Mouse (Mus musculus) granulocyte monocyte progenitor cell, adult 5-6 weeks (primary cell): ENCODE data around the gene Cckar. TPM values are rescaled to one million over a fixed set of nuclear protein-coding genes. Genes with fewer than 3 reads are reported as not detected.
A peak's percentile ranks its signal among the peaks of the same experiment; 100 is the strongest.

Source experiments
- ATAC-seq: replicated peaks from 2 replicates; pipeline ENCODE4 v1.8.0; 2016; ENCODE audit warnings: mild to moderate bottlenecking, moderate TSS enrichment, inconsistent platforms; ENCODE audit not compliant: poor library complexity, severe bottlenecking
- total RNA-seq, 2 experiments: library from RNA; stranded (forward) in 1 of 2; stranded (reverse) in 1 of 2; fragments of 200-712, 200-1000 nt in 1 of 2; fragments of >200 nt in 1 of 2; fragmentation: Nextera tagmentation in 1 of 2; gene quantifications; 2 replicates each; pipeline ENCODE4 v1.2.3; 2014 to 2017

The Cckar gene
- not detected in 2 replicates for total RNA-seq (2014; fragmentation: Nextera tagmentation)
- not detected in 2 replicates for total RNA-seq (2017)

DNA sequence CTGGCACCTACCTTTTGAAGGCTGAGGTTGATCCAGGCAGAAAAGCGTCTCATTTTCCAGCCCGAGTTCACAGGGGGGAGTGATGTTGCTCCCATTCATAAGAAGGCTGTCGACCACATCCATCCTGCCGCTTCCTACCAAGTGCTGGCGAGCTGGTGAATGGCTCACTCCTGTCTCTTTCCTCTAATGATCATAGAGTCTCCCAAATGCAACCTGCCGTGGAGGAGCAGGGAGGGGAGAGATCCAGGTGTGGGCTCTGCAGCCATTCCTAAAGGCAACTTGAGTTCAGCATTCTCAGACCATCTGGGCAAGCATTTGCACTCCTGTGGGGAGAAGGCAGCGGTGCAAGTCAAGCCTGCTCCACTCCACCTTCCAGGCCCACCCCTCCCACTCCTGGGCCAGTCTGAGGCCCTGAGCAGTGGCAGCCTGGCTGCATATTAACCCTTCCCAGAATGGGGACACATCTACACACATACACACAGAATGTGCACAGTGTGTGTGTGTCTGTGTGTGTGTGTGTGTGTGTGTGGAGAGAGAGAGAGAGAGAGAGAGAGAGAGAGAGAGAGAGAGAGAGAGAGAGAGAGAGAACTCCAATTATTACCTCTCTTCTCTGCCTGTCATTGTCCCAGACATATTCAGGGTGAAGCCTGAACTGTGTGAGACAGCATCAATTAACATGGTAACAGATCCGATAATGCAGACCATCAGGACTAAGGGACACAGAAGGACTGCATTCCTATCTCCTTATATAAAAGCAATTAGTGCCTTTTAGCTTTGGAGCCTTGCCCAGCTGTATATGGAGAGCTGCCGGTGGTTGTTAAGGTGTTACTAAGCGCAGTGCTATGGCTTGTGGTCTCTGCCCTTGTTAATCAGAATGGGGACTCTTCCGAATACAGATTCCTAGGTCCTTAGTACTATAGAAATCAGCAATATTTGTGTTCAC, at the start of gene Cckar:
Gene Cckar (minus strand): TSS at position 471 of the 943 bp plus-strand sequence.
- no peak for ATAC-seq

DNA sequence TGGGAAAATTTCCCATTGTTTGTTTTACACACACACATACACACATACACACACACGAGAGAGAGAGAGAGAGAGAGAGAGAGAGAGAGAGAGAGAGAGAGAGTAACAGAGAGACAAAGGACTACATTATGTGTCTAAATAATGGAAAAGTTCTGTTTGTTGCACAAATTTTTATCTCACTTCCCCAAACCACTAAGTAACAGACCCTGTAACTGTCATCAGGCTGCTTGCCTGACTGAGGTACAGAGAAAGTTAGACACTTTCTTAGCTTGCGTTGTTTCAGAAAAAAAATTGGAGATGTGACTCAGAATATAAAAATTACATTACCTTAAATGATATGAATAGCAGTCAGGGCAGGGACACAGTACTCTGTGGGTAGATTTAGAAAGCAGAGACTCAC, 36.6 kb upstream of the Cckar start:
- ATAC-seq, result peak; percentile 87

DNA sequence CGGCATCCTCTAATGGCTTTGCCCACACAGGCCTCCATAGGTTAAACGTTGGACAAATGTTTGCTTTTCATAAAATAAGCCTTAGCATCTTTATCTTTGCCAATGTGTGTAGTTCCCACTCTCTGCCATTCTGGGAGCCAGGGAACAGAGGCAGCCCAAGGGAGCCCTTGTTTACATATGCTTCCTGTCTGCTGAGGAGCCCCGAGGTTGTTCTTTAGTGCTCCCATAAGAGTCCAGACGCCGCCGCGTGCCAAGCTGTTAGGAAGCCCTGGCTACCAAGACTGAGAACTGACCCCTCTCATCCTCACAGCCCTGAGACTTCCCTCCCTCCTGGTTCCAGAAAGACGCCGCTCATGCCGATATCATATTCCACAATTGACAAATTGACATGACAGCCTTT, 25.4 kb upstream of the Cckar start:
- no peak for ATAC-seq

DNA sequence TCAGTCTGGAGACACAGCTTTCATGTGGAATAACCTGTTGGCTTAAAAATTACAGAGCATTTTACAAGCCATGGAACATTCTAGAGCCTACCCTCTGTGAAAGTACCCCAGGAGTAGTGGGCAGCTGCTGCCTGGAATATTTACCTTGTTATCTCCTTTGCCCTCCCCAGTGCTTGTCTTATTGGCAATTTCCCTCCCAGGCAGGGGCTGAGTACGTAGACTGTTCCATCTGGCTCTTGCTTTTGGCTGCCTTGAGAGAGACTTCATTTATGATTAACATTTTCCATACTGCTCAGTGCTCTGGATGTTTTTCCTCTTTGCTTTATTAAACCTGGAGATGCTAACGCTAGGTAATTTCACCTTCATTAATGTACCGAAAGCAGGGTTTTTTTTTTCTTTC, 20.1 kb upstream of the Cckar start:
- ATAC-seq, result no peak

DNA sequence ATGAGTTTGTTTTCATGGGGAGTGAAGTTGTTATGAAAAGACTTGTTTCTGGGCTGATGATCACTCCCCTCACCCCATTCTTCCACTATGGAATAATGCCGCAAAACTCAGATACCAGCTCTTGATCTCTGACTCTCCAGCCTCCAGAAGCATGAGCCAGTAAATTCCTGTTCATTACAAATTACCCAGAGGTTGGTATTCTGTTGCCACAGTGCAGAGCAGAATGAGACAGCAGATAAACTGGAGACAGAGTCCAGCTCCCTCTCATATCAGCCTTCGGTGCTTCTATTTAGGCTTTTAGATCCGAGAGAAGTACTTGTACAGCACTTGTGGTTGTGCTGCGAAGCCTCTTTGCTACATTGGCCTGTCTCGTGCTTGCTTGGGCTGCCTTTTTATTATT, 18.5 kb upstream of the Cckar start:
- no peak for ATAC-seq

DNA sequence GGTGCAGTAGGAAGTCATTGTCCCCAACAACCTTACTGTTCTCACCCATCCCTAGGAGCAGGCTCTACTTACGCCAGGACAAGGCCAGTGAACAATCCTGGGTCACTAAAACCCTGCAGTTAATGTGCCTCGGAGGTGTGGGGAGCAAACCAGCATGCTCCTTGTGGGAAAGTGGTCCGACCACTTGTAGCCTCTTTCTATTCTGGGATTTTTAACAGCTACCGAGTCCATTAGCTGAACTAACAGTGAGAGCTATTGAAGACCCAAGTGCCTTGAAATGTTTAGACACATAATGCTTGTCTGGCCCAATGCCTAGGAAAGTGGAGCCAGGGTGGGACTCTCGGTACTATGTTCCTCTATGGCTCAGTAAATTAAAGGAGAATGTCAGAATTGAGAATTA, 9.0 kb upstream of the Cckar start:
- no peak for ATAC-seq

DNA sequence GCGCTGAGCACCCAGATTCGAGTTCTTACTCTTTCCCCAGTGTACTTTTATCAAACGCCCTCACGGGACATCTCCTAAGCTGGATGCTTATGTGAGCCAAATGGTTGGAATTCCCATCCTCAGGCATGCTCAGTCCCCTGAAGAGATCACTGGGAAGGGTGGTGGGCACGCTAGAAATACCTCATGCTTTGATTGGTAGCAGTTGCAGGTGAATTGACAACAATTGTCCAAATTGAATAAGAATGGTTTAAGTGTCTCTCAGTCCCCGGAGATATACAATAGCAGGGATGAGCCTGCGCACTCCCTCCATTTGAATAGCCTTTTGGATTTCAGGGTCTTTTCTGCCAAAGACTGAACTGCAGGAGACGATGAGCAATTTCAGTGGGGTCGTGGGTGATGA, 3.8 kb upstream of the Cckar start:
- no peak for ATAC-seq

DNA sequence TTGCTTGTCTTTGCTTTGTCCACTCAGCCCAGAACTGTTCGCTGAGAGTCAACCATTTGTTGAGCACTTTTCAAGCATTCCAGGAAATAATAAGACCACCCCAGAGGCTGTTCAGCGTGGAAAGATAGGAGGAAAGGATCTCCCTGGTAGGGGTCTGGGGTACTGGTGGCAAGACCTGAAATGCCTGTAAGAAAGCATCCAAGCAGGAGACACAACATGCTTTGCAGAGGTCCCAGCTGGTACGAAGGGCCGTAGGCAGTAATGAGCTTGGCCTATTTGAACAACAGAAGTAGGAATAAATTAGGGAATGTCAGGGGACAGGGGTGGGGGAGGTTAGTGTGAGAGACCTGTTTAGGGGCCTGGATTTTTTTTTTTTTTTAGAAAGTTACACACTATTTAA, 686 bp upstream of the Cckar start:
- ATAC-seq, result no peak

DNA sequence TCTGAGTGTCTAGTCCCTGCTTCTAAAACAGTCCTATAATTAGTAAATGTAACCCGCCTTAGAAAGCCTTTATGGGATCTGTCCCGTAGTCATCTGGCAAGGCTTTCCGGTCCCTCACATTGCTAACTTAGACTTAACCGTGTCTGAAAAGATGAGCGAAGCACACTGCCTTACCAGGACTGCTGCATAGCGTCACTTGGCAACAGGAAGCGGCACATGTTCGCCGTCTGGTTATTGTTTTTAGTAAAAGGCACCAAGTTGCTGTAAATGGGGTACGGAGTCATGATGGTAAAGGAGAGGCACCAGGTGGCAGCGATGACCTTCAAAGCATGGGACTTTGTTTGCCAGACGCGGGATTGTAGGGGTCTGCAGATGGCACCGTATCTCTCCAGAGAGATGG, 4.8 kb downstream of the Cckar start:
- no peak for ATAC-seq

DNA sequence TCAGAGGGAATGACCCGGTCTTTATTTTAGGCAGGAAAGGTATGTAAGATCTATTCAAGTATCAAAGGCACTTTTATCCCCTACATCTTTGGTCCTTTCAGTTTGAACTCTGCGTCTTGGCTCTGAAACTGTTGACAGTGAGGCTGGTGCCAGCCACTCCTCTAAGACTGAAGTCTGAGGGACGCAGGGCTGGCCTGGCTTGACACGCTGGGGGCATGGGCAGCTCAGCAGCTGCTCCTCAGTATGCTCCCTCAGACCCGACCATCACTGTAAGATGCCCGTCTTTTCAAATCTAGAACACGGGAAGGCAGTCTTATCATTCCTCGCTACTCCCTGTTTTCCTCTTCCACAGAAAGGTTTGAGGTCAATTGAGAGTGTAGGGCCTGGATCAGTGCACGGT, 9.7 kb downstream of the Cckar start:
- ATAC-seq, result no peak

DNA sequence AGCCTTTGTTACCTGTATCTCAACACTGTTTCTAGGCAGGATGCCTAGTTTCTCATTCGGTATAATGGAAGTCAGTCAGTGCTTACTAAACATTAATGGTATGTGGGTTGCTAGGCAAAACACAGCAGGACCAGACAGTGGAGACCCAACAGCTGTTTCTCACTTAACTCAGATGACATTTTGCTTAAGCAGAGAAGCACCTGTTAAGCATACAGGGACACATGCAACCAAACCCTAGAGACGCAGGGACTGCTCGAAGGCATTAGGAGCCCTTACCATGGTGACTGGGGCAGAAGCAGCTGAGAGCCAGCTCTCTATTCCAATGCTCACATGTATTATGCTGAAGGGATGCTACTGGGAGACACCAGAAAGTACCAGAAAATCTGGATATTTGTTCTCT, 10.8 kb downstream of the Cckar start:
- no peak for ATAC-seq

DNA sequence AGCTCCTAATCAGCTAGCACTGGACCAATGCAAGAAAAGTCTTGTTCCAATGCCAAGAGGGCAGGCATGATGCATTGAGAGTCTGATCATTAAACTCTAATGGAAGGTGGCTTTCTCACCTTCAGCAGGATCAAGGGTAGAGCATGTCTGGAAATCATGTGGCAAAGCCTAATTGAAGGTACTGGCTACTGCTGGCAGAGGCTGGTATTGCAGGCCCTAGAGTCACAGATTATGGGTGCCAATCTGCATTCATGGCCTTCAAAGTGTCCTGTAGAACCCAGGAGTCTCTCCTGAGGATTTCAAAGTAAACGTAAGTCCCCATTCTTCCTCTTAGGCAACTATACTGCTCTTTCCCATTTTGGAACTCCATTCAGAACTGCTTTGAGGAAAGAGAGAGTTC, 14.8 kb downstream of the Cckar start:
- no peak for ATAC-seq

DNA sequence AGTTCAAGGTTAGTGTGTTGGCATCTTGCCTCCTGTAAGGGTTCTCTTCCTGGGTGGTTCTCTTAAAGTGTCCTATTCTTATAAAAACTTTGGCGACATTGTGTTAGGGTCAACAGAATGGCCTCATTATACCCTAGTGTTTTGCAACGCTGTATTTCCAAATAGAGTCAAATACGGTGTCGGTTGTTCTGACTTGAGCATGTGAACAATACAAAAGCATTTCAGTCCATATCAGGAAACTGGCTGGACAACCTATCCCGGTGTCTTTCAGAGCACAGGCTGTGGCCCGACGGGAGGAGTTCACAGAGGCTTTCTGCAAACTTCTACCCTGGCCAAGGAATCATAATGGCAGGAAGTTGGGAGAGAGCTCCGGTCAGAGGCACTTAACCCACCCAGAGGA, 15.4 kb downstream of the Cckar start:
- no peak for ATAC-seq

DNA sequence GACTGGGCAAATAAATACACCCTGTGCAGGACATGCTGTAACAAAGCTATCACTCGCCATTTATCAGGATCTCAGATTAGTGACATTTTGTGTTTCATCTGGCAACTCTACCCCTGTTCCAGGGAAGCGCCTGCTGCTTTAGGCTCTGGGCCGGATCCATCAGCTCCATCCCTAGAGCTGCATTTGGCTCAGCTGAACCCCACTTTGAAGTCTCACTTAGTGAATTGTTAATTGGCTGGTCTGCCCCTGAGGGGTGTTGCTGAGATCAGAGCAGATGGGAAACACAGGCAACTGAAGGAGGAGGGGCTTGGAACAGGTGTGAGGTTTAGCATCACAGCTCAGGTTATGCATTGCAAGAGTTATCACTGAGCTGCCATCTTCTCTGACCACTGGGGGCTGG, 15.9 kb downstream of the Cckar start:
- ATAC-seq, result no peak

DNA sequence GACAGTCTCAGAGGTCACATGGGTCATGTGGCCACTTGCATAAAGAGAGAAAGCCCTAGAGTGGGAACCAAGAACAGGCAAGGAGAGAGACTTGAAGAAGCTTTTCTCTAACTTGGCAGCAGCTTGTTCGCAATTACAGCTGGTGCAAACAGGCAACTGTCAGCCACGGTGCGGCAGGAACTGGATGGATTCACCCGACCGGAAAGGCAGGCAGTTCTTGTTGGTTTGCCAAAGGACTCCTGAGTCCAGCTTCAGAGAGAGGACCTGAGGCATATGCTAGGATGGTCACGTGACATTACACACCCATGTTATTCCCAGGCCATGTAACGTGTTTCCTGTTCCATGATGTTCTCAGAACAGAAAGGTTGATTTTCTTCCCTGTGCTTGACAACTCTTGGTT, 19.2 kb downstream of the Cckar start:
- no peak for ATAC-seq

DNA sequence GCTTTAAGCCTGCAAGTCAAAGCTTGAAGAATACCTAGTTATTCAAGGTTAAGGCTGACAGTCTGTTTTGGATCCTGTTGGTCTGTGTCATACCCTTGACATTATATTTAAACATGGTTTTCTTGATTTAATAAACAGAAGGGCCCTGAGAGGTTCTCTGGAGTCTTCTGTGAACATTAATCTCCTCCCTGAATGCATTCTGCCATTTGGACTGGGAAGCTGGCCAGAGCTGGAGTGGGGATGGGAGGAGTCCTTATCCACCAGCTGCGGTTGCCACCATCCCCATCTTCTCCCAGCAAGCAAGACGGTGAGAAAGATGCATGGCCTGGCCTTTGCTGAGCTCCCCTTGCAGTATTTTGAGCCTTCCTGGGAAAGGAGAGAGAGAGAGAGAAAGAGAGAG, 21.1 kb downstream of the Cckar start:
- ATAC-seq, result no peak

DNA sequence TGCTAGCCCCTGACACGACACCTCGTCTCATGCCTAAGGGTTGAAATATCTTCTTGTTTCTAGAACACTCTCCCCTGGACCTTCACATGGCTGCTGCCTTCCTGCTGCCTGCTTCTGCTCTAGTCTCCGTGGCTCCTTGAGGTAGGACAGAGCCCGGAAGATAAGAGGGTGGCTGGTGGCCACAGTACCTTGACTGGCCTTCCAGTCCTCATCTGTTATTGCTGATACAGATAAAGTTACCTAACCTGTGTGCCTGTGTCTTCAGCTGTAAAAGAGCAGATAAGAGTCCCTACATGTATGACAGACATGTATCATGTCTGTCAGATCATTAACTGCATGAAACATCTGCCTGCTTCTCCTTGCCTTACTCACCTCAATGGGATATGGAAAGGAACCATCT, 21.9 kb downstream of the Cckar start:
- ATAC-seq, result no peak

DNA sequence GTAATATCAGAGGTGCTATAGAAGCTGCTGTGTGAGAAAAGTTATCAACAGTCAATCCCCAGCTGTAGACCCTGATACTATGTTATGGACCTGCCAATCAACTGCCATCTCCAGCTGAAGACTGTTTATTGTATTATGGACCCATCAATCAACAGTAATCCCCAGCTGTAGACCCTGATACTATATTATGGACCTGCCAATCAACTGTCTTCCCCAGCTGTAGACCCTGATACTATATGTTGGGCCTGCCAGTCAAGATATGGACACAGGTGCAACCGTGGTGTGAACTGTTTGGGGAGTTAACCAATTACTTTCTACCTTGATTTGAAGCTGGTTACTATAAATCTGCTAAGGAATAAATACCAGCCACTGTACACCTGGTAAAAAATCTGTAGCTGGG, 23.1 kb downstream of the Cckar start:
- no peak for ATAC-seq

DNA sequence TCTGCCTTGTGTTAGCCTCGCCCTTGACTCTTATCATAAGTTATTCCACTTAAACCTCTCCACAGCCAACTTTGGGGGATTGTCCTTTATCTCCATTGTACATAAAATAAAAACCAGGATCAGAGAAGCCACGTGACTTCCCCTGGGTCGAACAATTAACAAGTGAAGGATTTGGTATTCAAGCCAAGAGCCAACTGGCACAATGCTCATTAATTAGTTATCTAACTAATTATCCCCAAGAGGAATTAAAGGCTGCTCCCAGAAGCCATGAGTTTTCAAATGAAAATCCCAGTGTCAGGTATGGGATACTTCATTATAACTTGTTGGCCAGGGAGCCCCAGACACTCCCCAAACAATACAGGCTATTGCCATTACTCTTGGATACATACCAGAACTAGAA, 23.6 kb downstream of the Cckar start:
- no peak for ATAC-seq

DNA sequence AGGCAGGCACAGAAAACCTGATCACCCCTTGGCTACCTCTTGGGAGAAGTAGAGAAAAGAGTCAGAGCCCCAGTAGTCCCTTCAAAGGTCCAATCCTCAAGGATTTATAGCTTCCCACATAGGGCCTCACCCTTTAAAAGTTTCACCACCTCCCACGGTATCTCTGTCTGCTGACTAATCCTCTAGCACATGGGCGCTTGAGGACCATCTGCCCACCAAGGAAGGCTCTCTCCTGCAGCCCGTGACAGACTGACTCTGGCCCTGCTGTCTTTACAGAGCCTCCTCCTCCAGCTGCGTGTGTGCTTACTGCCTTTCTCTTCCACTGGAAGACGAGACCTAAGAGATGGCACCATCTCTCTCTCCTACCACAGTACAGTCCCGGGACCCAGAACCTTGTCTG, 27.9 kb downstream of the Cckar start:
- ATAC-seq, result no peak

DNA sequence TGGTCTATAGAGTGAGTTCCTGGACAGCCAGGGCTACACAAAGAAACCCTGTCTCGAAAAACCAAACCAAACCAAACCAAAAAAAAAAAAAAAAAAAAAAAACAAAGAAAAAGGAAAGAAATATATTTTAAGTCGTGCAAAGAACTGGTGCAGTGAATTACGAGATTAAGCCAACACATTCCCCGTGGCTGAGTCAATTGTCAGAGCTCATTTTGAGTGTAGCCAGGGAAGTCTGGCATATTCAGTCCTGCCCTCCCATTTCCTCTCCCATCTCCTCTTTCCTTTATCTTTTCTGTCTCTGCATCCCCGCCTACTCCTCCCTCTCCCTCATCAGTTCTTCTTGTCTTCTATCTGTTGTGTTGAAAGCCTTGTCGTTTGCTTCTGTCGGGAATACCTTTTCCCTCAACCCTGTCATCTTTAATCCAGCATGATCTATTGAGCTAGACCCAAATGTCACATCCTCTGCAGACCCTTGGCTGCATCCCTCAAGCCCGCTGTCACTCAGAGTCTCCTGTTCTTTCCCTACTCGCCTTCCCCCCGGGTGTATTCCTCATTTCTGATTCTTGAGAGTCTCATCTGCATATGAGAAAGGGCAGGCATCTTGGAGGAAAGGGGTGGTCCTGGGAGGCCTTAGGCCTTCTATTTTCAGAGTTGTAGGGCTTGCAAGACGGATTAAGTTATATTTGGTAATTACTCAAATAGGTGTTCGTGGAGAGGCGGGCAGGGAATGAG, 29.3 kb downstream of the Cckar start:
- no peak for ATAC-seq

DNA sequence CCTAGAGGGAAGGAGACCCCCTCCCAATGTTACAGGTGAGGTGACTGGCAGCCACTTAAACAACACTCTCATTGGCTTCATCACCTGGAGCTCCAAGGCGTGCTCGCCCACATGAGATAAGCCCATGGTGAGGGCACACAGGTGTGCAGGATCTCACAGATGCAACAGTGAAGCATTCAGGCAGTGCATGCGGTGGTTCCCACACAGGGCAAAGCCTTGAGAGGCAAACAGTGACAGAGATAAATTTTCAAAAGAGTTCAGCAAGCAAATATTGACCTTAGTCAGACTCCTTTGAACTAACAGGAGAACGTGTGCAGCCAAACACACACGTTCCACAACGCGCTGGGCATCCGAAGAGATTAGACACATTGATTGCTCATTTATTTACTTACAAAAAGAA, 30.8 kb downstream of the Cckar start:
- no peak for ATAC-seq
